Mouse (Mus musculus) Patski (cell line): ENCODE measurements around the gene Zfp53. TPM values are rescaled to one million over a fixed set of nuclear protein-coding genes. Genes with fewer than 3 reads are reported as not detected.

ENCODE experiments used
- ATAC-seq: fragments of 100-300 bp; one replicate; pipeline ENCODE4 v1.8.0; 2021
- CTCF ChIA-PET: fragments of 350-600 bp; sonication (Branson Sonifier 250); formaldehyde crosslinking; loops from one replicate; lab custom pipeline; 2022; ENCODE audit warnings: inconsistent platforms; lab: Charles Lee
- POLR2A ChIA-PET: fragments of 350-600 bp; sonication (Branson Sonifier 250); formaldehyde crosslinking; loops from one replicate; lab custom pipeline; 2022; ENCODE audit warnings: antibody characterized with exemption, inconsistent platforms; lab: Charles Lee
- DNase-seq: peaks from one replicate; pipeline ENCODE4 v3.0.0-alpha.2; 2011; ENCODE audit warnings: low read depth, low spot score
- H3K27me3 ChIP-seq: fragments of 371-371 bp; one replicate; pipeline ENCODE4 v1.5.1; 2021
- CTCF ChIP-seq: fragments of 100-300 bp; IDR thresholded peaks from one replicate; pipeline ENCODE4 v1.5.1; 2021
- in situ Hi-C: fragments of 300-500 bp; cut with MboI; formaldehyde crosslinking; loops from 3 replicates; pipeline ENCODE4 v1.11.1; 2018; ENCODE audit warnings: low pct_unique_long_range_greater_than_20kb, mixed read lengths
- polyA plus RNA-seq: library from polyadenylated mRNA; unstranded; gene quantifications from one replicate; pipeline ENCODE4 v1.2.3, GENCODE M21; 2021

The Zfp53 gene
- polyA plus RNA-seq, 1 experiment from 2014 or later = 17.9 TPM

GRCm38 (mm10) chr17:21530645-21531330, 42.0 kb downstream of the Zfp53 start:
- CTCF ChIA-PET = no interaction called here
- DNase-seq = no peak
- POLR2A ChIA-PET = no interaction called here

GRCm38 (mm10) chr17:21531621-21532020, 42.8 kb downstream of the Zfp53 start:
- ATAC-seq (no peak), DNase-seq (no peak)
- ChIA-PET POLR2A (no interaction called here), CTCF (interaction anchor here (1.2 to 1.5 kb wide), 2 partner anchors 8 to 259 kb away, joined by 3 to 4 read pairs; no protein-coding TSS in a partner anchor)
- no peaks in the 10 kb centered on the region for H3K27me3 ChIP-seq
- no peak for TF ChIP-seq CTCF
- in situ Hi-C loops = no loop called here

More at GRCm38 (mm10) chr17:21530645-21531330, 42.0 kb downstream of the Zfp53 start:
- no peaks in the 10 kb centered on the region for H3K27me3 ChIP-seq
- no peak for ATAC-seq
- in situ Hi-C loops = no loop called here
- TF ChIP-seq CTCF = no peak

GRCm38 (mm10) chr17:21532101-21532951, 43.5 kb downstream of the Zfp53 start:
- in situ Hi-C loops = no loop called here
- peak; percentile 75 for ATAC-seq
- CTCF ChIA-PET = interaction anchor here (1.2 to 1.5 kb wide), 3 partner anchors 9 to 260 kb away, joined by 3 to 6 read pairs (median 4); no protein-coding TSS in a partner anchor
- POLR2A ChIA-PET = no interaction called here
- peak; percentile 30 for TF ChIP-seq CTCF
- no peak for DNase-seq
- no peaks in the 10 kb centered on the region for H3K27me3 ChIP-seq

- H3K27me3 ChIP-seq = no peaks in the 10 kb centered on the region
- no peak for DNase-seq
- in situ Hi-C loops = no loop called here
- TF ChIP-seq CTCF = no peak
- POLR2A ChIA-PET = interaction anchor here (0.6 to 1.2 kb wide), 2 partner anchors 18 to 62 kb away, joined by 3 to 4 read pairs; no protein-coding TSS in a partner anchor
- CTCF ChIA-PET = interaction anchor here (0.8 to 4.0 kb wide), 11 partner anchors 15 to 262 kb away, joined by 3 to 34 read pairs (median 5); partner anchors contain the start of genes Zfp51, Zfp54 and Zfp948
- no peak for ATAC-seq
Observed at GRCm38 (mm10) chr17:21533961-21534360, 45.2 kb downstream of the Zfp53 start.

GRCm38 (mm10) chr17:21534460-21535095, 45.8 kb downstream of the Zfp53 start:
- DNase-seq (no peak), ATAC-seq (peak; percentile 51)
- peak; percentile 81 for TF ChIP-seq CTCF
- POLR2A ChIA-PET = interaction anchor here (0.5 to 2.0 kb wide), 4 partner anchors 18 to 70 kb away, joined by 3 to 8 read pairs (median 4); partner anchors contain the start of gene Zfp948
- CTCF ChIA-PET = interaction anchor here (0.6 to 4.0 kb wide), 18 partner anchors 15 to 576 kb away, joined by 3 to 34 read pairs (median 4); partner anchors contain the start of genes Zfp51, Zfp54 and Zfp948
- in situ Hi-C loops = no loop called here
- no peaks in the 10 kb centered on the region for H3K27me3 ChIP-seq

GRCm38 (mm10) chr17:21535096-21536001, 46.6 kb downstream of the Zfp53 start, which contains the start of gene Zfp52:
Gene Zfp52, plus strand, starts transcription at chr17:21535539.
- TF ChIP-seq CTCF = no peak
- DNase-seq (no peak), ATAC-seq (peak; percentile 78)
- POLR2A ChIA-PET = interaction anchor here (0.5 to 2.0 kb wide), 4 partner anchors 19 to 71 kb away, joined by 3 to 8 read pairs (median 3); partner anchors contain the start of gene Zfp948
- H3K27me3 ChIP-seq = no peaks in the 10 kb centered on the region
- in situ Hi-C loops = no loop called here
- CTCF ChIA-PET = interaction anchor here (0.6 to 4.0 kb wide), 18 partner anchors 19 to 576 kb away, joined by 3 to 34 read pairs (median 5); partner anchors contain the start of genes Zfp51, Zfp54 and Zfp948

GRCm38 (mm10) chr17:21536096-21536495, 47.3 kb downstream of the Zfp53 start:
- ATAC-seq (no peak), DNase-seq (no peak)
- no peak for TF ChIP-seq CTCF
- ChIA-PET CTCF (interaction anchor here (1.3 to 4.0 kb wide), 5 partner anchors 20 to 272 kb away, joined by 5 to 34 read pairs (median 18); partner anchors contain the start of genes Zfp51 and Zfp948), POLR2A (interaction anchor here (0.7 to 2.0 kb wide), 3 partner anchors 19 to 43 kb away, joined by 3 to 8 read pairs (median 3); partner anchors contain the start of gene Zfp948)
- in situ Hi-C loops = no loop called here
- no peaks in the 10 kb centered on the region for H3K27me3 ChIP-seq

GRCm38 (mm10) chr17:21536676-21537075, 47.9 kb downstream of the Zfp53 start:
- ATAC-seq = no peak
- CTCF ChIA-PET = interaction anchor here (3.0 to 4.0 kb wide), 3 partner anchors 20 to 264 kb away, joined by 18 to 34 read pairs (median 19); partner anchors contain the start of gene Zfp948
- DNase-seq = no peak
- in situ Hi-C loops = no loop called here
- no peaks in the 10 kb centered on the region for H3K27me3 ChIP-seq
- POLR2A ChIA-PET = interaction anchor here (0.6 to 2.0 kb wide), 4 partner anchors 20 to 142 kb away, joined by 3 to 8 read pairs (median 3); partner anchors contain the start of gene Zfp948
- TF ChIP-seq CTCF = no peak
